Mouse (Mus musculus) ES-CJ7 (cell line): ENCODE measurements around the gene Txlnb.

ENCODE experiments used
- DNase-seq: peaks from one replicate; pipeline ENCODE4 v3.0.0; 2011; ENCODE audit warnings: low read depth, low spot score

Gene Txlnb

DNA sequence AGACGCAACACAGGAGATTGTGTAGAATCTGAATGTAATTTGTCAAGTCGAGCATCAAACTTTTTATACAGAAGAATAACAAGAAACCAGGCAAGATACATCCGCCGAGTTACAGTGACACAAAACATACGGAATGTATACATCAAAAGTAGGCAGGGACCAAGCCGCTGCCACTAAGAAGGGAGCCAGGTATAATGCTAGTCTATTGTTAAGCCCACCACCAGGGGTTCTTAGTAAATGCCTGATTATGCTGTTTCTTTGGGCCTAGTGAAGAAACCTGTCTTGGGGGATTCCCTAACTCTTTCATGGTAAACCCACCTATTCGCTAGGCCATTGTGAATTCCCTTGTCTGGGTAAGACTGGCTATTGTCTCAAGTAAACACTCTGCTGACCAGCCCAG, 24.4 kb downstream of the Txlnb start:
- peak; percentile 19 for DNase-seq

DNA sequence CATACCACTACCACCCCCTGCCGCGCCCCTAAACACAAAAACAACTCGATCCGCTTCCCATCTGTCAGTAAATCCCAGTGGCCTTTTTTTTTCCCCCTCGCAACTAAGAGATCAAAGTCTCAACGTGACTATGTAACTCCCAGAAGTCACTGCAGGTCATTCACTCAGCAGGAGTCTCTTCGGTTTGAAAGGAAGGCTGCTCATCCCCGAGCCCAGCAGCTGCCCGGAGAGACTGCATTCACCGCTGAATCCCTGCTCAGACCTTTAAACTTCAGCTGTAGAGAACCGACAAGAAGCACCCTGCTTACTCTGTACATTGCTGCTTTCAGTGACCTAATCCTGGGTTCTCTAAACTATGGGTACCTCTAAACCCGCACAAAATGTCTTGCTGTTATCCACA, 31.4 kb downstream of the Txlnb start:
- DNase-seq: peak; percentile 45

DNA sequence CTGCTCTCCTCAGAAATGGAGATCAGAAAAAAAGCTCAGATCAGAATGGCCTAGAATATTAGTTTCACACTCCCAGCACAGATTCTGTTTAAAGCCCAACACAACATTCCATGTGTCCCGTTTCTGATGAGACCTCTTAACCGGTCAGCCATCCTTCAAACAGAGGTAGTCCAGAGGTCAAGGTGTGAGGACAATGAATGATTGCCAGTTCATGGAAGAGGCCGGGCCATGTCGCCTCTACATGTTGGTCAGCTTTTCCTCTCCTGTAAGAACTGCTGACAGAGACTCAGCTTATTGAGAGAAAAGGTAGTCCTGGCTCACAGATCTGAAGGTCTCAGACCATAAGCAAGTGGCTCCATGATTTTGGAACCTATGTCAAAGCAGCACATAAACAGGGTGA, 33.2 kb downstream of the Txlnb start:
- DNase-seq: no peak

DNA sequence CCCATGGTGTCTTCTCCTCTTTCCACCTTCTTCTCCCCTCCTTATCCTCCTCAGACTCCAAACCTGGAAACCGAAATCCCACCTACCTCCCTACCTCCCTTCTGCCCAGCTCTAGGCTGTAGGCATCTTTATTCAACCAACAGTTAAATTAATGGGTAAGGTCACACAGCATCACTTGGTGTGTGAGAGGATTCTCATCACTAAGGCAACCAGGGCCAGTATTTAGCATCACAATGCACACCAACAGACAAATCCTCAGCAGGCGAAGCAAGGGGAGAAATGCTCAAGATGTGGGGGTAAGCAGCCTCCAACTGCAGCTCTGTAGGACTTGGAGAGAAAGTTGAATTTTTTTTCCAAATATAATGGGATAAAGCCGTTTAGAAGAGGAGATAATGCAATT, 35.0 kb downstream of the Txlnb start:
- peak; percentile 30 for DNase-seq

DNA sequence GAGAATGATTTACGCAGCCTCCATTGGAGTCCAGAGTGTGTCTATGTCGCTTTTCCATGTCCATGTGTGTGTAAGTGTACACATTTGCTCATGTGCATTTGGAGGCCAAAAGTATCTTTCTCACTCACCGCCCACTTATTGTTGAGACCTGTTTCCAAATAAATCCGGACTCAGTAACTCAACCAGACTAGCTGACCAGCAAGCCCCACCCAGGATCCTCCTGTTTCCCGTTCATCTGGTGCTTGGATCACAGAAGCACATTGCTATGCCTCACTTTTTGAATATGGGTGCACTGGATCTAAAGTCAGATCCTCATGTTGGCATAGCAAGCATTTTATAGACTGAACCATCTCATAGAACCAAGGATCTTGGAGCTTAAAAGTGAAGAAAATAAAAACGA, 39.0 kb downstream of the Txlnb start:
- no peak for DNase-seq

DNA sequence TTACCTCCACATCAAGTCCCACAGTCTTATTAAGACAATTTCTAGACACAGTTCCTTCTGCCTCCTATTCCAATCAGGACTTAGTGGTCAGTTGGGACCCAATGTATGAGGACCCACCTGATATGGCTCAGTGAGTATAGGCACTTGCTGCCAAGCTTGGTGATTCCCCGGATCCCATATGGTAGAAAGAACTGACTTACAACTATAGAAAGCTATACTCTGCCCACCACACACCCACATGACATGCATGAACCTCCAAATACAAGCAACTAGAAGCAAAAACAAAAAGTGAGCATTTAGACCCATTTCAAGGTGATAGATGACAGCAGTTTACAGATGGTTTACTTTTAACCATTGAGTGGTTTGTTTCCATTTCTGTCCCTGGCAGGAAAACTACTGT, 40.2 kb downstream of the Txlnb start:
- DNase-seq: no peak

DNA sequence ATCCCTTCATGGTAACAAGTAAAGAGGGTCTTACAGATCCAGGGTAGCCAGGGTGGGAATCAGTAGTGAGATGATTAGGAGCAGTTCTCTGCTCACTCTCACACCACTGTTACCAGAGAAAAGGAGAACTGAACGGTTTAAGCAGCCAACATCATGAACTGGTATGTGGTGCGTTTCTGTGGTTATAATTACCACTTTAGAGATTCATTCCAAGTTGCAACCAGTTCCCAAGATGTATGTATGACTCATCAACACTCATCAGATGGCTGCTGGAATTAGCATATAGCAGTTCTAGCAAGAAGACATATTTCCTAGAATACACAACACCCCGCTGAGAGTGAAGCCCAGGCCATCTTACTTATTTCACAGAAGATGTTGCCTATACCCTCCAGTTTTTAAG, 46.0 kb downstream of the Txlnb start:
- no peak for DNase-seq

DNA sequence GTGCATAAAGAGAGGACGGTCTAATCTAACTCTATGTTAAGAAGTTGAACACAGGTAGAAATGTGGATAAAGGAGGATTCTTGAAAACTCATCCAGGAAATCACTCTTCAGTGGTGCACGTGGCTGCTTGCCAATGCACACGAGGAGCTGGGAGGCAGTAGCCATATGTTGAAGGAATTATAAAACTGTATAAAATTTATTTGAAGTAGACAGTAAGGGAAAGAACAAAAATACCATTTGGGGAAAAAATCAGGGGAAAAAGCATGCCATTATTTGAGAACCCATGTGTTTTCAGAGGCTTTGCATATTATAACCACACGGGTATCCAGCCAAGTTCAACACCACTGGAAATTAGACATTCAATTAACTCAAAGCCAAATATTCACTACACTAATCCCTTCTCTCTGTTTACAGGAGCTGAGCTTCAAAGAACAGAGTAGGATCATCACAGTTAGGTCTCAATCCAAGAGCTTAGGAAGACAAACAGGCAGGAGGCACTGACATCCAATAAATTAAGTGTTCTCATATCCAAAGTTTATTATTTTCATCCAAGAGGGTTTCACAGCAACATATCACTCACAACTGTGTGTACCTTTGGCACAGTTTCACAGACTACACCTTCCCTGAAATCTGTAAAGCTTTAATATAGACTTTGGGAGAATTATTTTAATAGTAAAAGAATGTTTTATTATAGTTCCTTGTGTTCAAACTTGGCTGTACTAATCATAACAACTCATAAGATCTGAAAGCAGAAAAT, 48.9 kb downstream of the Txlnb start:
- DNase-seq: no peak

DNA sequence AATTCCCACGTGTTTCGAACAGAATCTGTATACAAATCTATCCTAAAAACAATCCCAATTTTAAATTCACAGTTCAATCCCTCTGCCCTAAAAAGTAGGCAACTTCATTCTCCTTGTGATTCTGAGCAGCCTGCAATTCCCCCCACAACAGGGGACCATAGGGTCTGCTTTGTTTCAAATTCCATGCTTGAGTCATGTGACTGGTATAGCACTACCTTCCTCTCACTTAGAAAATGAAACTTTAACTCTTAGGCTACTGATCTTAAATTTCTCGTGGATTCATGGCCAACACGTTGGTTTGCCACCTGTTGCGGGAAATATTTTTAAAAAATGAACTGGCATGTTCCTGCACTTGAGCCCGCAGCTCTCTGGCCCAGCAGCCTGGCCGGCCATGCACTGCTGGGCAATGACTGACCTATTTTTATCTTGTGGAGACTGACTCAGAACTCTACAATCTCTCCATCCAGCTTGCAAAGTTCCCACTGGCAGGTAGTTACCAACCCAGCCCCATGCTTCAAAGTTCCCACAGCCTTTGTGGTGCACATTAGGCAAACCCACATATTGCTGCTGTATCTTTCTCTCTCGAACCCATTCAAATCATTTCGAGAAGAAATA, 61.7 kb downstream of the Txlnb start:
- no peak for DNase-seq

DNA sequence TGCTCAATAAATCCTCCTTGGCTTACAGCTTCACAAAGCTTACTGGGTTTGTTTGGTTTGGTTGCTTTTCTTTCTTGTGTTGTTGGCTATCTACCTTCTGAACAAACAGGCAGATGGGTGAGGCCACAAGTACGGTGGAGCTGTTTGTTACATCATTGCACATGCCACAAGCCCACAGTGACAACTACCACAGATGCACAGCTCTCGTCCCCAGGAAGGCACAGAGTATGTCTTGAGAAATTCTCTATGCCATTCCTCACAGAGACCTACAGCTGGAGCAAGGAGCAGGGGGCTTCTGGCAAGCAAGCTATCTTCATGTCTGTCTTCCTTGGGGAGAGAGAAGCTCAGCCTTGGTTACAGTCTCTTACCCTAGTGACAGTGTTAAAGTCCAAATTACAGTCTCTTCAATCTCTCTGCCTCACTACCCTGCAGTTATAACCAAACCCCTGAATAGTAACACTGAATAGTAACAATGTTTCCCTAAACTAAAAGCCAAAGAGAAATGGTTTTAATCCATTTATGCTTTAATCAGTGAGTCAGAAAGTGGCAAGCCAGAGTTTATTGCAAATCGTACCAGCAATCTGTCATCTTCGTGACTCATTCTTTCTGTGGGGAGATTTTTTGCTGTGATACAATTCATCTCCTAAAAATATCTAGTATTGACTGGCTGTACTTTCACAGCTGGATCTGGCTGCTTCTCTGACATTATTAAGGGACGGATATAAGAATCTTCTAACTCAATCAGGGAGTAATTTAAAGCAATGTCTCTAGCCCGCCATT, 64.9 kb downstream of the Txlnb start:
- DNase-seq: no peak

DNA sequence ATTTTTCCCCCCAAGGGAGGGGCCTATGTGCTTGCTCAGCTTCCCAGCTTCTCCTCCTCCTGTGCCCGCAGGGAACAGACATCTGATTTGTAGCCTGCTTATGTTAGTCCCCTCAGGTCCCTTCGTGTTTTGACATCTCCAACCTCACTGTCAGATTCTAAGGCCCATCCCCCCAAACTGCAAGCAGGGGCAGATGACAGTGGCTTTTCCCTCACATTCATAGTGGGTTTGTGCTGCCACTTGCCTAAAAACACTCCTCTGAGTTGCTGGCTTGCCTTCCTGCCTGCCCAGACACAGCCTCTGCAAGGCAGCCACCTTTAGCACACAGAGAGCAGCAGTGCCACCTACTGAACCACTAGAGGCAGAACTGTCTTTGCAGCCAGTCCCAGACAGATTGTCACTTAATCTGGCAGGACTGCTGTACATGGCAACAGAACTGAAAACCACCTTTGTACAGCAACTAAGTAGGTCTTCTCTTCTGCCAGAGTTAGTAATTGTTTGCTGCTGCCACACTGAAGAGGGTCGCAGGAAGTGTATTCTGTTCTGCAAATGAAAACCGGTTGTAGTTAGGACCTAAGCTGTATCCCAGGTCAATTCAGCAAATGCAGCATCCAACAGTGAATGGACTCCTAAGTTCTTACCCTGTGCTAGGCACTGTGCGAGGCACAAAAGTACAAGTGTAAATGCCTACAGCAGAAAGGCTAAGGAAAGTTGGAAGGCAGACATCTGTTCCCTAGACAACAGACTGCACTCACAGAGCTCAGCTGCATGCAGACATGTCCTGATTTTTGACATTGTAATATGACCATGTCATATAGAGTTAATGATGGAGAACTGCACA, 74.0 kb downstream of the Txlnb start:
- peak; percentile 74 for DNase-seq

DNA sequence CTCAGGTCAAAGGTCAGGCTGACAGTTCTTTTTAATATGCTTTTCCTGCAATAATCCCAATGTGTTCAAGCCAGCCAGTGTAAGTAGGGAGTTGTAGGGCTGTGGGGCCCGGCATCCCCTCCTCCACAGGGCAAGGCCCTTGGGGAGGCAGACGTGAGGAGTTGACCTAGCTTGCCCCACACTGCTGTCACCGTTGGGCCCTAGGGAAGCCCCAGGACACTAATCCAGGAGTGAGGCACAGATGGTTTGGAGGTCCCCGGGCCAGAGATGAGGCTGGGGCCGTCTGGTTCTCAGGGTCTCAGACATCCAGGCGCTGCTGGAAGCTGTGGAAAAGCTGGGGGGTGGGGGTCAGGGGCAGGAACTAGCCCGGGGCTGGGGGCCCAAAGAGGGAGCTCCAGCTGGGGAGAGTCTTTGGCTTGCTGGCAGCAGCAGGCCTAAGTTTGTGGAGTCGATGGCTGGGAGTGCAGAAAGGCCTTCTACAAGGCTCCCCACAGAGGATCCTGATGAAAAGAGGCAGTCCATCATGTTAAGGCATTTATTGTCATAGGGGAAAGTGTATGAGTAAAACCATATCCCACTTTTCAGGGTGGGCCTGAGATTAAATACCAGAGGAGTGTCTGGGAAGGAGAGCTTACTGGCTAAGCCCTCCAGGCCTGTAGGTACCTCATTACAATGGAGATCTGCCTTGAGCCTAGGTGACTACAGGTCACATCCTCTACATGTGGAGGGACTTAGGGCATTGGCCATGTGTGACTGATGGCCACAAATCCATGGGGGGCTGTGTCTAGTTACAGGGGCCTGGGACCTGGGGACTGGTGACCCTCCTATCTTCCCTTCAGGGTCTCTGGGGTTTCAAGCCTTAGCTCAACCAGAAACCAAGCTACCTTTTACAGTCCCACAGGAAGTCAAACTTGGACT, 82.2 kb downstream of the Txlnb start:
- DNase-seq: no peak

DNA sequence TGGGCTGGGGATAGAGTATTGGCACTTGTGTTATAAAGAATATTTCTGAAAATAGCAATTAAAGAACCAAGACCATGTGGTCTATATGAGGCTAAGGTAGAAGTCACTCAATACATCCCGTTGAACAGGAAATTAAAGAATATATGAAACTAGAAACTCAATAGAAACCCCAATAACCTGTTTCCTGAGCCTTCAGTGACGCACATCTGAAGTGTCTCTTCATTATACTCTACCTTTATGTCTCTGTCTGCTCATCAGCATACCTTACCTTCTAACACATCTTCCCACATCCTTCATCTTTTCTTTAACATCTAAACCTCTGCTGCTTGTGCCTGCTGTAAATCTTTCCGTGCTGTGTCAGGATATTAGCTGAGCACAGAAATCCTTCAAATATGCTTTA, 84.0 kb downstream of the Txlnb start:
- no peak for DNase-seq

DNA sequence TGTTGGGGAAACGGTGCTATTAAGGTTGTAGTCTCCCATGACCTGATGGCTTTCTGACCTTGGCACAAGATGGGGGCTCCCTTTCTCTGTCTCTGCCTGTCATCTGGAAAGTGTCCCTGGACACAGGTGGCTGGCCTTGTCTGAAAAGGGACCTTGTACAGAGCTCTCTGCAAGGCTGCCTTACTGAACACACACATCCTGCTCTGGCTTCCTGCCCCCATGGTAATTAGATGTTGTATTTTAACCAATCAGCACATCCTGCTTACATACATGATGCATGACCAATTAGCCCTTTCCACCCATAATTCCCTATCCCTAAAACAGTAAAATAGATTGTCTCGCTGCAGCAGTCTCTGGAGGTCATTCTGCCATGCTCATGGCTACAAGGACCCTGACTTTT, 84.7 kb downstream of the Txlnb start:
- DNase-seq: no peak
